Mouse (Mus musculus) ES-E14 (cell line): ENCODE measurements at regions not wholly inside any gene's neighbourhood (a gene's known extent, or its start where the extent isn't known, plus 50 kb on each side); places are given as distances from the start of the nearest gene placed in this dataset.

Experiments
- CHD2 ChIP-seq: IDR thresholded peaks from 2 replicates; pipeline ENCODE4 v1.6.1; 2014; ENCODE audit warnings: mild to moderate bottlenecking, low read depth, low read length, inconsistent platforms
- MAFK ChIP-seq: IDR thresholded peaks from 2 replicates; pipeline ENCODE4 v1.6.1; 2014; ENCODE audit warnings: mild to moderate bottlenecking, low read depth, low read length, inconsistent platforms; ENCODE audit not compliant: insufficient read depth
- ZC3H11A ChIP-seq: IDR thresholded peaks from 2 replicates; pipeline ENCODE4 v1.6.1; 2012; ENCODE audit warnings: low read depth, mild to moderate bottlenecking, inconsistent platforms, low read length, borderline replicate concordance

- TF ChIP-seq CHD2, result no peak
- TF ChIP-seq MAFK, result no peak
- TF ChIP-seq ZC3H11A, result no peak
Observed at GRCm38 (mm10) chr7:71224320-71224865, 126.9 kb downstream of the Gm10295 start.
